Mouse (Mus musculus): Measurements from ENCODE around the gene Glcci1. TPM values are rescaled to one million over a fixed set of nuclear protein-coding genes. Genes with fewer than 3 reads are reported as not detected.

Glcci1 gene
- total and polyA plus RNA-seq, 3 experiments: 1.9 to 3.5 (median 2.4) TPM

- Histone ChIP-seq H3K4me3 (replicated peaks in 1 of 3; ENCODE audit: low read depth in 2 of 3, low read length in 2 of 3, poor library complexity in 1 of 3) (no peak overlapping the region), H3K79me2 (replicated peaks; ENCODE audit: control insufficient read depth, extremely low read depth, insufficient read depth, poor library complexity, severe bottlenecking) (no peaks in the 10 kb centered on the region), H3K27me3 (replicated peaks) (no peaks in the 10 kb centered on the region), H3K36me3 (replicated peaks in 1 of 2; ENCODE audit: control insufficient read depth in 1 of 2, insufficient read depth in 1 of 2, low read length in 1 of 2) (no peaks in the 10 kb centered on the region), H3K27ac (ENCODE audit: insufficient read depth, low read depth) (no peak overlapping the region), H3K9ac (ENCODE audit: insufficient read depth, low read depth) (no peak overlapping the region), H3K4me1 (ENCODE audit: control insufficient read depth in 1 of 2, insufficient read depth in 2 of 2) (no peaks in the 10 kb centered on the region), H3K9me3 (replicated peaks; ENCODE audit: low read length) (no peaks in the 10 kb centered on the region), H3K4me2 (ENCODE audit: insufficient read depth, low read depth, poor library complexity, severe bottlenecking) (no peak overlapping the region)
- TF ChIP-seq ZC3H11A (IDR thresholded peaks at IDR 0.05; ENCODE audit: low read depth, low read length): no peak
- DNase-seq (ENCODE audit: extremely low read depth): no peak
- in situ Hi-C loops (cut with MboI; ENCODE audit: low pct_ligation_motif_present, low pct_unique_long_range_greater_than_20kb, low sequenced_read_pairs) (no loop called here), dilution Hi-C loops (cut with MboI; ENCODE audit: extremely low pct_ligation_motif_present, extremely low pct_unique_long_range_greater_than_20kb, low sequenced_read_pairs) (no loop called here)
These were observed 36.5 kb upstream of the Glcci1 start for GRCm38 (mm10) chr6:8472915-8473314.

- dilution Hi-C loops (cut with MboI; ENCODE audit: extremely low pct_ligation_motif_present, extremely low pct_unique_long_range_greater_than_20kb, low sequenced_read_pairs): no loop called here
These were observed 35.9 kb upstream of the Glcci1 start for GRCm38 (mm10) chr6:8473498-8473897.

GRCm38 (mm10) chr6:8474316-8474715 lies 35.1 kb upstream of the Glcci1 start:
- H3K27me3 ChIP-seq (replicated peaks): no peaks in the 10 kb centered on the region
- no peaks in the 10 kb centered on the region for H3K36me3 ChIP-seq (replicated peaks in 1 of 2; ENCODE audit: control insufficient read depth in 1 of 2, insufficient read depth in 1 of 2, low read length in 1 of 2)
- H3K9ac ChIP-seq (ENCODE audit: insufficient read depth, low read depth): no peak overlapping the region
- H3K9me3 ChIP-seq (replicated peaks; ENCODE audit: low read length): no peaks in the 10 kb centered on the region
- no peak overlapping the region for H3K4me3 ChIP-seq (replicated peaks in 1 of 3; ENCODE audit: low read depth in 2 of 3, low read length in 2 of 3, poor library complexity in 1 of 3)
- no peak for DNase-seq (ENCODE audit: extremely low read depth)
- no peak overlapping the region for H3K27ac ChIP-seq (ENCODE audit: insufficient read depth, low read depth)
- TF ChIP-seq MXI1 (IDR thresholded peaks at IDR 0.05; ENCODE audit: low read depth, low read length): no peak
- no peak for TF ChIP-seq USF2 (conservative IDR thresholded peaks at IDR 0.05; ENCODE audit: low read depth, low read length)
- TF ChIP-seq GABPA (IDR thresholded peaks at IDR 0.05; ENCODE audit: insufficient replicate concordance, low read depth, low read length): no peak
- TF ChIP-seq MAX (IDR thresholded peaks at IDR 0.05; ENCODE audit: low read length): no peak
- no peak for TF ChIP-seq EP300 (IDR thresholded peaks at IDR 0.05; ENCODE audit: low read length)
- no peak for TF ChIP-seq MYC (IDR thresholded peaks at IDR 0.05; ENCODE audit: low read depth, low read length)
- no peak for TF ChIP-seq ZNF384 (IDR thresholded peaks at IDR 0.05; ENCODE audit: low read depth, low read length)
- no peak for TF ChIP-seq POLR2A (IDR thresholded peaks at IDR 0.05; ENCODE audit: low read depth, low read length)
- TF ChIP-seq POLR2AphosphoS2 (IDR thresholded peaks at IDR 0.05; ENCODE audit: low read depth, low read length): no peak
- no peak for TF ChIP-seq ELF1 (IDR thresholded peaks at IDR 0.05; ENCODE audit: low read depth, low read length)
- no peak for TF ChIP-seq PAX5 (IDR thresholded peaks at IDR 0.05; ENCODE audit: low read length)
- TF ChIP-seq SMC3 (IDR thresholded peaks at IDR 0.05; ENCODE audit: low read depth, low read length): no peak
- no peak for TF ChIP-seq ZMIZ1 (IDR thresholded peaks at IDR 0.05; ENCODE audit: low read depth, low read length)
- no peak for TF ChIP-seq CTCF (conservative IDR thresholded peaks at IDR 0.05 in 1 of 2, IDR thresholded peaks at IDR 0.05 in 1 of 2; ENCODE audit: low read depth in 2 of 2, low read length in 2 of 2)
- no peak for TF ChIP-seq USF1 (IDR thresholded peaks at IDR 0.05; ENCODE audit: low read depth, low read length)
- TF ChIP-seq MAZ (IDR thresholded peaks at IDR 0.05; ENCODE audit: low read depth, low read length): no peak
- TF ChIP-seq RAD21 (IDR thresholded peaks at IDR 0.05; ENCODE audit: low read depth, low read length): no peak
- no peak for TF ChIP-seq ZKSCAN1 (IDR thresholded peaks at IDR 0.05; ENCODE audit: borderline replicate concordance, low read depth, low read length)
- no peaks in the 10 kb centered on the region for H3K4me1 ChIP-seq (ENCODE audit: control insufficient read depth in 1 of 2, insufficient read depth in 2 of 2)
- no peak overlapping the region for H3K4me2 ChIP-seq (ENCODE audit: insufficient read depth, low read depth, poor library complexity, severe bottlenecking)
- in situ Hi-C loops (cut with MboI; ENCODE audit: low pct_ligation_motif_present, low pct_unique_long_range_greater_than_20kb, low sequenced_read_pairs) (no loop called here), dilution Hi-C loops (cut with MboI; ENCODE audit: extremely low pct_ligation_motif_present, extremely low pct_unique_long_range_greater_than_20kb, low sequenced_read_pairs) (no loop called here)
- H3K79me2 ChIP-seq (replicated peaks; ENCODE audit: control insufficient read depth, extremely low read depth, insufficient read depth, poor library complexity, severe bottlenecking): no peaks in the 10 kb centered on the region

More at GRCm38 (mm10) chr6:8473498-8473897, 35.9 kb upstream of the Glcci1 start:
- TF ChIP-seq MYC (IDR thresholded peaks at IDR 0.05; ENCODE audit: low read depth, low read length) (no peak), IRF4 (IDR thresholded peaks at IDR 0.05; ENCODE audit: low read depth, low read length) (no peak), MXI1 (IDR thresholded peaks at IDR 0.05; ENCODE audit: low read depth, low read length) (no peak), RCOR1 (conservative IDR thresholded peaks at IDR 0.05; ENCODE audit: low read depth, low read length) (no peak), ZMIZ1 (IDR thresholded peaks at IDR 0.05; ENCODE audit: low read depth, low read length) (no peak), EP300 (IDR thresholded peaks at IDR 0.05; ENCODE audit: low read length) (no peak), RAD21 (IDR thresholded peaks at IDR 0.05; ENCODE audit: low read depth, low read length) (no peak), ETS1 (conservative IDR thresholded peaks at IDR 0.05; ENCODE audit: low read depth, low read length) (no peak)
- H3K4me1 ChIP-seq (ENCODE audit: control insufficient read depth in 1 of 2, insufficient read depth in 2 of 2): no peaks in the 10 kb centered on the region
- H3K79me2 ChIP-seq (replicated peaks; ENCODE audit: control insufficient read depth, extremely low read depth, insufficient read depth, poor library complexity, severe bottlenecking): no peaks in the 10 kb centered on the region
- in situ Hi-C loops (cut with MboI; ENCODE audit: low pct_ligation_motif_present, low pct_unique_long_range_greater_than_20kb, low sequenced_read_pairs): no loop called here
- H3K9me3 ChIP-seq (replicated peaks; ENCODE audit: low read length): no peaks in the 10 kb centered on the region
- H3K27me3 ChIP-seq (replicated peaks): no peaks in the 10 kb centered on the region
- H3K9ac ChIP-seq (ENCODE audit: insufficient read depth, low read depth): no peak overlapping the region
- no peak overlapping the region for H3K4me3 ChIP-seq (replicated peaks in 1 of 3; ENCODE audit: low read depth in 2 of 3, low read length in 2 of 3, poor library complexity in 1 of 3)
- H3K36me3 ChIP-seq (replicated peaks in 1 of 2; ENCODE audit: control insufficient read depth in 1 of 2, insufficient read depth in 1 of 2, low read length in 1 of 2): no peaks in the 10 kb centered on the region
- H3K4me2 ChIP-seq (ENCODE audit: insufficient read depth, low read depth, poor library complexity, severe bottlenecking): no peak overlapping the region
- no peak overlapping the region for H3K27ac ChIP-seq (ENCODE audit: insufficient read depth, low read depth)
- no peak for DNase-seq (ENCODE audit: extremely low read depth)
